Mouse (Mus musculus): ENCODE measurements around the gene Heatr5a.
A peak's percentile ranks its signal among the peaks of the same experiment; 100 is the strongest.

Heatr5a gene

DNA sequence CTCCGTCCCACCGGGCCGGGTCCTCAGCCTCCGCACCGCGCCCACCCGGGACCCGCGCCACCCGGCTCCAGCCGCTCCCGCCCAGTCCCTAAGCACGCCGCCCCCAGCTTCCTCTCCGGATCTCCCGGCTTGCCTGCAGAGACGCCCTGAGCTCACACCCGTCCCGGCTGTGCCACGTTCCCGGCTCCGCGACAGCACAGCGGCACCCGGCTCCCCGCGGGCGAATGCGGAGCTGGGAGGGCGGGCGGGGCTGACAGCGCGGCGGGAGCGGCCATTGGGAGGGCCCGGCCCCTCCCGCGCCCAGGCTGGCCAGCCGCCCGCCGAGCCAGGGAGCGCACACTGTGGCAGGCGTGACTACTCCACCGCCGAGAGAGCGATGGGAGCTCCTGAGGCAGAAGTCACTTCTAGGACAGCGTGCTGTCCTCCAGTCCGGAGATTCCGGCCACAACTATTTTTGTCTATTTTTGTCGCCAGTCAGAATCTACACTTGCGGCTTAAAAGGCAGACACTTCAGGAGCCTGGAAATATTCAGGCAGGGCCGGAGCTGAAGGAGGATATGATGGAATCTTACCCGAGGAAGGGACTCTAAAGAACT, at the start of gene Heatr5a:
Gene Heatr5a (minus strand): TSS at position 252 of the 595 bp plus-strand sequence.
- DNase-seq (ENCODE audit: low spot score): peak; percentile 89

DNA sequence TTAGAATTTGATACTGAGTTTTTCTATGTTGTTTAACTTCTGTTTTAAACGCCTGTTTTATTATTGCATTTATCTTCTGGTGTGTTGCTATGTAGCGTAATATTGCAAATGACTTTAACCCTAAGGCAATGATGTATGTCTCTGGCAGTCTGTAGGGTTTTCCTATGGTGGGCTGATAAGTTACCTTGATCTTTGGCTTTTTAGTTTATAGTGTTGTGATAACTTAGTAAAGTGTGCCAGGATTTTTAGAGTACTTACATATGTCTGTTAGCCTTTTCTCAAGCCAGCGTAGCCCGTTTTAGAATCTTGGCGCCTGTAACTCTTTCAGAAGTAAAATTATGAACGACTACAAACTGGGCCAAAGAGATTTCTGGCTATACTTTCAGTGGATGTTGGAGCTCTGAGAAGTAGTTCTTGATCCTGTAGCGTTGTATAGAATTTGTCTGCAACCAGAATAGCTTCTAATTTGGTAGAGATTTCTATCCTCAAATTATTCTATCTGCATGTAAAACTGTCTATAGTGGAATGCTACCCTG, 43.4 kb upstream of the Heatr5a start:
- no peak for DNase-seq (ENCODE audit: low spot score)

DNA sequence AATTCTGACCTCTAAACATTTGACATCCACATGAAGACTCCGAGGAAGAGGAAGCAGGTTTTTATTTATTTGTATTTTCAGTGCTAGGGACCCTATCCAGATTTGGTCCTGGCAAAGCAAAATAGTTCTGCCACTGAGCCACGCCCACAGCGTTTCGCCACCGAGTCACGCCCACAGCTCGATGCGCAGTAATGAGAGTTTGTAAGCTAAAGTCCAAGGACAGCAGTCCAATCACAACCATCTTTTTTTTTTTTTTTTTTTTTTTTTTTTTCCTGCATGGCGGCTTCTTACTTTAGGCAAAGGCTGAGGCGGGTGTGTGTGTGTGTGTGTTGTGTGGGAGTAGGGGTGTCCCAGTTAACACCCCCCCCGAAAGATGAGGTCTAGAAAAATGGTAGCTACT, 42.9 kb upstream of the Heatr5a start:
- DNase-seq (ENCODE audit: low spot score): no peak

- DNase-seq (ENCODE audit: low spot score): no peak
Observed at GRCm38 (mm10) chr12:52013274-52013673, 42.2 kb upstream of the Heatr5a start.

DNA sequence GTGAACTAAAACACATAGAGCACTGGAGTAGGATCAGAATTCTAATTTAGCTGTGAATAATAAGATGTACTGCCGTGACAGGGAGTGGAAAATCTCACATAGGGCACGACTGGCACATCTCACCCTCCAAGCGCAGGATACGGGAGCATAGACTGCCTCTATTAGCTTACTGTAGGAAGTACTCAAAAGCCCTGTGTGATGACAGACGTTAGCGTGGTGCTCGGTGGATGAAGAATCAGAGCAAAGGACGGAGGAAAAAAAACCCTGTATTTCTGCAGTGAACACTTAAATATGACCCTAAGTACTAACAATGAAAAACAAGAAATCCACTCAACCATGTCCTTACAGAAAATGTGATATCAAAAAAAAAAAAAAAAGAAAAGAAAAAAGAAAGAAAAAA, 41.0 kb upstream of the Heatr5a start:
- no peak for DNase-seq (ENCODE audit: low spot score)

DNA sequence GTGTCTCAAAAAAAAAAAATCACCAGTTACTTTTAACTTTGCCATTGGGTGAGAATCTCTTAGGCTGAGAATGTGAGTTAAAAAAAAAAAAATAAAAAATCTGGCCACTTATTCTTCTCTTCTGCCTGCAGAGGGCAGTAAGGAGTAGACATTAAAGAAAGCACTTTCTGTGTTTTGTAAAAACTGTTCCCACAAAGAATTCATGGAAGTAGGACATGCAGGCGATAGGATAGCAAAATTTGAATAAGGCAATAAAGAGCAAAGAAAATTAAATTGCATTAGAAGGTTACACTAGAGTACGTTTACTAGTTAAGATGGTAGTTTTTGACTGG, 39.5 kb upstream of the Heatr5a start:
- no peak for DNase-seq (ENCODE audit: low spot score)

DNA sequence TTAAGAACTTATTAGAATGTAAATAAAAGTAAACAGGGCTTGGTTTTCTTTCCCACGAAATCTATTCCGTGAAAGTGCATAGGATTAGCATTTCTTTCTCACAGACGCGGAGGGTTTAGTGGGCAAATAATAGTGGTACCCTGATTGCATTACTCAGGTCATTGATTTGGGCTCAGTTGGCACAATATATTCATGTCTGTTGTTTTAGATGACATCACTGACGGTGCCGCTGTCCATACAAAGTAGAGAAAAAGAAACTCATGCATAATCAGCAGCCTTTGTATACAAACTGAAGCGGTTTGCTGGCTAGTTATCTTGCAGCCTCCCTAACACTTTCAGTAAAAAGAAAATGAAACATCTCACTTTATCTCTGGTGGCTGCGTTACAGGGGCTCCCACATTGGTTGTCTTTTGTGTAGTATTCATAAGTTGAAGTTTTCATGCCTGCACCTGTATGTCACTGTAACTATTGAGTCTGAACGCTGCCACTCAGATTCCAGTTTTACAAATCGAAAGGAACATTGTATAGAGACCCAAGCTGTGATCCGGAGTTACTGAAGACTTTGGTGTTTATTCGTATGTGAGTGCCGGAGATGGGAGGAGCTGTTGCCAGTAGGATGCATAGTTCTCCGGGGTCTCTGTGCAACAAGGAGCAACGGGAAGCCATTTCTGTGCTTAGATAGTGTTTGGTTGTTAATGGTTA, 39.0 kb upstream of the Heatr5a start:
- no peak for DNase-seq (ENCODE audit: low spot score)

DNA sequence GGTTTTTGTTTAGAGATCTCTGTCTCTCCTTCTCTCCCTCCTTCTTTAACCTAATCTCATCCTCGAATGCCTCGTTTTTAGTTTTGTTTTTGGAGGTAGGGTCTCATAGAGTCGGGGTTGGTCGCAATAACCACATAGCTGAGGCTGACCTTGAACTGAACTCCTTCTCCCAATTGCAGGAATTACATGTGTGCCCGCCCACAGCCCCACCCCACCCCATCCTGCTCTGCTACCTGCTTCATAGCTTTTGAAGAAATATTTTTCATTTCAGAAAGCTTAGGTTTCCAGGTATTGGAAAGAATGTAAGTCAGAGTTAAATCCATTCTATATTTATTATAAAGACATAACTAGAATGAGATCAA, 35.5 kb upstream of the Heatr5a start:
- no peak for DNase-seq (ENCODE audit: low spot score)

DNA sequence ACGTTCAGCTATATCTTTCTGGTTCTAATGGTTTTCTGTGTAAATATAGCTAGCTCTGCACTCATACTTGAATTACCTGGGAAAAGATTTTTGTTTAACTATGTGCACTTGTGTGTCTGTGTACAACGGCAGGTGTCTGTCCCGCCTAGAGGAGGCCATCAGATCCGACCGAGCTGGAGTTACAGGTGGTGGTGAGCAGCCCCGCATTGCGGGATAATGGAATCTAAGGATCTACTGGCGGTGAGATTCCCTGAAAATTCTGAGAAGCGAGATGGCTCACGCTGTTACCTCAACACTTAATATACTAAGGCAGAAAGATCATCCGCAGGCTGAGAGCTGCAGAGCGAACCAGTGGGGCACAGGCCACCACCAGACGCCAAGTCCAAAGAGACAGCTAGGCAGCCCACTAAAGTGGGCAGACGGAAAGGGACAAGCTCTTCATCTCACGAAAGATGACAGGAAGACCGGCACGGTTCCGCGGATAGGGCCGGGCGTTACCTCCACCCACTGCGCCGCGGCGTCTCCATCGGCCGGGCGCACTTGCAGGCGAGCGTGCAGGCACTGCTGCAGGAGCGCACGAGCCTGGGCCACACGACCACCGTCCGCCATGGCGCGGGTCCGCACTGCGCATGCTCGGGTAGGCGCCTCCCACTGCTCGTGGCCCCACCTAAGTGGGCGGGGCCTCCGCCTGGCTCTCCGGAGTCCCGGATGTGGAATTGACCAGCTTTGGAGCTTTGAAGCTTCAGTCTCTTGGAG, 34.9 kb upstream of the Heatr5a start, which contains the start of gene Dtd2:
Gene Dtd2 (minus strand): TSS at position 625 of the 756 bp plus-strand sequence.
- peak; percentile 95 for DNase-seq (ENCODE audit: low spot score)

GRCm38 (mm10) chr12:52002746-52003145, 31.6 kb upstream of the Heatr5a start:
- no peak for DNase-seq (ENCODE audit: low spot score)

- peak; percentile 33 for DNase-seq (ENCODE audit: low spot score)
Observed at GRCm38 (mm10) chr12:52001544-52001943, 30.4 kb upstream of the Heatr5a start.

DNA sequence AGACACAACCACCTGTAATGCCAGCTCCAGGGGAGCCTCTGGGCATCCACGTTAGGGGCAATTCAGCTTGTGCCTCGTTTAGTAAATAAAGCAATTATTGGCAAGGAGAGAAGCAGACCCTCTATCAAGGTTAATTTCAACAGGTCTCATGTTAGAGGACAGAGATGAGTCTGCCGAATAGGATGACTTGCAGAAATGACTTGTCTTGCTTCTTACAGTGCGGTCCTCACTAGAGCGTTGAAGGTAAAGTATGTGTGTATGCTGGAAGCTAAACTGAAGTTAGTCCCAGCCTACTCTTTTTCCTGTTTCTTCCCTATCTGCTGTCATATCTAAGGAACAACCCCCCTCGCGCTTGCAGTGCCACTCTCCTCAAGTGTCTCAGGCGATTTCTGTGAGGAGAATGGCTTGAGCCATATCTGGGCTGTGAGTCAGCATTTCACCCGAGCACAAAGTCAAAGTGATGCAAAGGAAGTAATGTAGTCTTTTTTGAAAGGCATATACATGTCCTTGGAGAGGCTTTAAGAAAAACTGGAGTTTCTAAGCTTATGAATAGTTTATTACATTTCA, 27.3 kb upstream of the Heatr5a start:
- DNase-seq (ENCODE audit: low spot score): no peak

- no peak for DNase-seq (ENCODE audit: low spot score)
Observed at GRCm38 (mm10) chr12:51995738-51996536, 24.8 kb upstream of the Heatr5a start.

- DNase-seq (ENCODE audit: low spot score): no peak
Observed at GRCm38 (mm10) chr12:51990629-51991028, 19.5 kb upstream of the Heatr5a start.

- no peak for DNase-seq (ENCODE audit: low spot score)
Observed at GRCm38 (mm10) chr12:51988536-51988935, 17.4 kb upstream of the Heatr5a start.

DNA sequence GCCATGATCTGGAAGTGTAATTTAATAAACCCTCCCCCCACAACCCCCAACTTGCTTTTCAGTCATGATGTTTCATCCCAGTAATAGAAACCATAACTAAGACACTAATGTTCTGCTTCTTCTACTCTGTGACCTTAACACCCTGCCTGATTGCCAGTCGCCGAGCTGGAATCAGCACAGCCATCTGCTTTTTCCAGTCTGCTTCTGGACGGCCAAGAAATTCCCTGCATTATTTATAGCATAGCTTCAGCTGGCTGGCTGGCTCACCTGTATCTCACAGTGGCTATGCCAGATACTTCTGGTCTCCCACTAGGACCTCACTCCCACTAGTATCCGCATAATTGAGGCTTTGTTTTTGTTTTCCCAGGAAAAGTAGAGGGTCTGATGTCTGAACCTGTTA, 14.7 kb upstream of the Heatr5a start:
- no peak for DNase-seq (ENCODE audit: low spot score)

DNA sequence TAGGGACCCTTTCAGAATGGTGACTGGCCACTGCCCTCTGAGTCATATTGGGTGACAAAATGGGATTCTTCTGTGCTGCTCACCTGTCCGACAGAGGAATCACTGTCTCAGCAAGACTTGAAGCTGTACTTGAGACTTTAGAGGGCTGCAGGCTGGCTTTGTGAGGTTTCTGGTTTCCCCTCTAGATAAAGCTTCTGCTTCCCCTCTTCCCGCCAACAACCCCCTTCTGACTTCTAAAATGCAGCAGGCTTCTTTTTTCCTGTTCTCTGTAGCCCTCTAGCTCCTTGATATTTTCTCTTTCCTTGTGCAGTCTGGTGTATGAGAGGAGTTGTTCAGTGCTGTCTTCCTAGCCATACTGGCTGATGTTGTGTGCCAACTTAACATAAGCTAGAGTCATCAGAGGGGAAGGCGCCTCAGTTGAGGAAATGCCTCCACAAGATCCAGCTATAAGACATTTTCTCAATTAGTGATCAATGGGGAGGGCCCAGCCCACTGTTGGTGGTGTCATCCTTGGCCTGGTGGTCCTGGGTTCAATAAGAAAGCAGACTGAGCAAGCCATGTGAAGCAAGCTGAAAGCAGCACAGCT, 14.1 kb upstream of the Heatr5a start:
- no peak for DNase-seq (ENCODE audit: low spot score)

DNA sequence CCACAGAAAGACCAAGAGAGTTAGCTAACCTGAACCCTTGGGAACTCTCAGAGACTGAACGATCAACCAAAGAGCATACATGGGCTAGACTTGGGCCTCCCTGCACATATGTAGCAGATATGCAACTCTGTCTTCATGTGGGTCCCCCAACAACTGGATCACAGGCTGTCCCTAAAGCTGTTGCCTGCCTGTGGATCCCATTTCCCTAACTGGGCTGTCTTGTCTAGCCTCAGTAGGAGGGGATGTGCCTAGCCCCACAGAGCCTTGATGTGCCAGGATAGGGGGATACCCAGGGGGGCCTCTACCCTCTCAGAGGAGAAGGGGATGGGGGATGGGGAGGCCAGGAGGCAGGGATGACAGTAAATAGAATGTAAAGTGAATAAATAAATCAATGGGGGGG, 12.5 kb upstream of the Heatr5a start:
- DNase-seq (ENCODE audit: low spot score): no peak

DNA sequence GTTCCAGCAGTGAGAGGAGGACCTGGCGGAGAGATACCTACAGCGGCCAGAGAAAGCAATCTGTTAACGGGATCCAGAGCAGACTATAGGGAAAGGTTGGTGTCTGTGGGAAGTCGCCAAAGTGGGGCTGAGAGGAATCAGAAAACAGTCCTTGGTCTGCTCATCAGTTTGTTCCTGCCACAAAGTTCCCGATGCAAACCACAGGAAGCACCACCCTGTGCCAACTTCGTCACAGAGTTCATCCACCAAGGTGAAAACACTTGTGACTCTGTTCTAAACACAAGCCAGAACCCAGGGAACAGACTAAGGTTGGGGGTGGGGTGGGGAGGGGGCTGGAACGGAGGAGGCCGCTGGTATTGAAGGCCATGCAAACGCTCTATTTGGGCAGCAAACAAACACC, 5.4 kb upstream of the Heatr5a start:
- DNase-seq (ENCODE audit: low spot score): no peak

- no peak for DNase-seq (ENCODE audit: low spot score)
Observed at GRCm38 (mm10) chr12:51974381-51974780, 3.3 kb upstream of the Heatr5a start.

GRCm38 (mm10) chr12:51972269-51973065, 1.3 kb upstream of the Heatr5a start:
- no peak for DNase-seq (ENCODE audit: low spot score)

Data from urinary bladder, postnatal 25 days (tissue).